Mouse (Mus musculus) hindbrain, embryonic 14.5 days (tissue): ENCODE measurements at regions not wholly inside any gene's neighbourhood (a gene's known extent, or its start where the extent isn't known, plus 50 kb on each side); places are given as distances from the start of the nearest gene placed in this dataset.
A peak's percentile ranks its signal among the peaks of the same experiment; 100 is the strongest.

Experiments
- ATAC-seq: fragments of 200-750 bp; cut with Nextera tagmentation; 2 replicates; pipeline ENCODE4 v1.8.0; 2017; ENCODE audit warnings: moderate number of reproducible peaks, mild to moderate bottlenecking, moderate TSS enrichment, moderate library complexity; ENCODE audit not compliant: low FRiP score
- DNase-seq: peaks from one replicate; pipeline ENCODE4 v3.0.0-alpha.2; 2015; ENCODE audit warnings: low spot score
- H3K27ac ChIP-seq: fragments of 300-500 bp; sonication (generic); 2 replicates; pipeline ENCODE4 v1.5.1; 2014; ENCODE audit warnings: mild to moderate bottlenecking, moderate library complexity
- H3K27me3 ChIP-seq: fragments of 300-500 bp; sonication (generic); 2 replicates; pipeline ENCODE4 v1.6.1; 2014; ENCODE audit warnings: mild to moderate bottlenecking, low read length, mixed read lengths; ENCODE audit not compliant: control insufficient read depth, insufficient read depth
- H3K36me3 ChIP-seq: fragments of 300-500 bp; sonication (generic); replicated peaks from 2 replicates; pipeline ENCODE4 v1.6.1; 2014; ENCODE audit not compliant: control insufficient read depth, insufficient read depth
- H3K4me1 ChIP-seq: fragments of 300-500 bp; sonication (generic); replicated peaks from 2 replicates; pipeline ENCODE4 v1.6.1; 2014; ENCODE audit warnings: antibody characterized with exemption, low read length, mixed read lengths; ENCODE audit not compliant: control insufficient read depth, insufficient read depth
- H3K4me2 ChIP-seq: fragments of 300-500 bp; sonication (generic); replicated peaks from 2 replicates; pipeline ENCODE4 v1.6.1; 2014; ENCODE audit warnings: mild to moderate bottlenecking, moderate library complexity
- H3K4me3 ChIP-seq: fragments of 300-500 bp; sonication (generic); replicated peaks from 2 replicates; pipeline ENCODE4 v1.5.1; 2014; ENCODE audit warnings: mild to moderate bottlenecking, low read length
- H3K9ac ChIP-seq: fragments of 300-500 bp; sonication (generic); 2 replicates; pipeline ENCODE4 v1.6.1; 2014
- H3K9me3 ChIP-seq: fragments of 300-500 bp; sonication (generic); 2 replicates; pipeline ENCODE4 v1.6.1; 2016; ENCODE audit warnings: low read length; ENCODE audit not compliant: control insufficient read depth
- WGBS: fragments of 180-500 bp; shearing (Covaris S2); extraction: QIAGEN DNeasy Blood & Tissue Kit; methylation state at CpG from one replicate; pipeline ENCODE4 v1.1.7; 2014; 5-methylcytosine and 5-hydroxymethylcytosine counted together

DNA sequence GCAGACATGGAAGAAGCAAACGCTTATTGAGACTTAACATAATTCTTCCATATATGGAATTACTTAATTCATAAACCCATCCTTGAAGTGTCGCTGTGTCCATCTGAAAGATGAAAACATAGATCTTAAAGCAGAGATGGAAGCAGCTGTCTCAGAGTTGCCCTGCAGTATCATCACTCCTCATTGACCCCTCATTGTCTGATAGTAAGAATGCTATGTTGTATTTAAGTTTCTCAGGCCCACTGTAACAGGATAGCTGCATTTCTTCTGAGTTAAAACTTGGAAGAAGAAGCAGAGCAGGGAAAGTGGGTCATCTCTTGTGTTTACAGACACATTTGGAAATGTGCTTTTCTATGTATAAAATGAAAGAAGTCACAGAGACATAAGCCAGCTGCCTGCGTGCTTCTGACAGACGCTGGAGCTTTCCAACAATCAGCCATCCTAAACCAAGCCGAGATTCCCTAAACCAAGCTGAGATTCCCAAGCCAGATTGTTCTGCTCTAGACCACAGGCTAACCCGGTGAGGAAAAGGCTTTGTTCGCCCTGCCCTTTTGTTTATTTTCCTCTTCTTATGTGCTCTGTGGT is 440.1 kb upstream of the Klf4 start:
- Histone ChIP-seq H3K4me3 (no peak overlapping the region), H3K27ac (no peak overlapping the region), H3K27me3 (no peaks in the 10 kb centered on the region), H3K4me1 (no peaks in the 10 kb centered on the region), H3K9me3 (no peaks in the 10 kb centered on the region), H3K36me3 (no peaks in the 10 kb centered on the region), H3K4me2 (no peak overlapping the region), H3K9ac (no peak overlapping the region)
- ATAC-seq, result no peak
- DNase-seq, result no peak
- 86% methylated on average over 7 of the region's 7 CpGs for WGBS

GRCm38 (mm10) chr4:55960063-55960462 is 427.8 kb upstream of the Klf4 start:
- WGBS, result 81% methylated on average over 1 of the region's 1 CpGs
- Histone ChIP-seq H3K9me3 (no peaks in the 10 kb centered on the region), H3K27me3 (no peaks in the 10 kb centered on the region), H3K27ac (no peak overlapping the region), H3K4me2 (no peak overlapping the region), H3K36me3 (no peaks in the 10 kb centered on the region), H3K4me3 (no peak overlapping the region), H3K4me1 (no peaks in the 10 kb centered on the region), H3K9ac (no peak overlapping the region)
- no peak for ATAC-seq
- no peak for DNase-seq

DNA sequence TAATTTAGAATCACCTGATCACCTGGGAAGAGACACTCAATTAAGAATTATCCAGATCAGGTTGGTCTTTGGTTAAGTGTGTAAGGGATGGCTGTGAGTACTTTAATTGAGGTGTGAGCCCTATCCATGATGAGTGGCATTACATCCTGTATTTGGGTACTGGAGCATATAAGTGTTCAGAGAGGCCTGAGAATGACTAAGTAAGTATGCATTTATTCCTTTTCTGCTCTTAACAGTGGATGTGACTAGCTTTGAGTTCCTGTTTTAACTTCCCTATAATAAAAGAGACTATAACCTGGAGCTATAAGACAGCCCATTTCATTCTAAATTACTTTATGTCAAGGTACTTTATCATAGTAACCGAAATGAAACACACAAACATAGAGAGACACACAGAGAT is 421.4 kb upstream of the Klf4 start:
- no peak overlapping the region for H3K4me2 ChIP-seq
- no peak overlapping the region for H3K27ac ChIP-seq
- WGBS, result 96% methylated on average over 1 of the region's 1 CpGs
- no peaks in the 10 kb centered on the region for H3K4me1 ChIP-seq
- no peaks in the 10 kb centered on the region for H3K36me3 ChIP-seq
- no peaks in the 10 kb centered on the region for H3K27me3 ChIP-seq
- no peaks in the 10 kb centered on the region for H3K9me3 ChIP-seq
- DNase-seq (no peak), ATAC-seq (no peak)
- H3K4me3 ChIP-seq, result no peak overlapping the region
- no peak overlapping the region for H3K9ac ChIP-seq

GRCm38 (mm10) chr4:55952220-55952619 is 420.0 kb upstream of the Klf4 start:
- H3K4me3 ChIP-seq, result no peak overlapping the region
- WGBS, result 82% methylated on average over 3 of the region's 3 CpGs
- ATAC-seq (no peak), DNase-seq (no peak)
- no peak overlapping the region for H3K4me2 ChIP-seq
- H3K4me1 ChIP-seq, result no peaks in the 10 kb centered on the region
- no peaks in the 10 kb centered on the region for H3K9me3 ChIP-seq
- no peaks in the 10 kb centered on the region for H3K36me3 ChIP-seq
- no peaks in the 10 kb centered on the region for H3K27me3 ChIP-seq
- no peak overlapping the region for H3K9ac ChIP-seq
- no peak overlapping the region for H3K27ac ChIP-seq

GRCm38 (mm10) chr4:55941423-55941822 is 409.2 kb upstream of the Klf4 start:
- Histone ChIP-seq H3K4me3 (no peak overlapping the region), H3K27ac (no peak overlapping the region), H3K4me2 (no peak overlapping the region), H3K27me3 (peaks cover 3% of the 10 kb centered on the region; the same call in 1 of the 2 replicates), H3K9me3 (no peaks in the 10 kb centered on the region), H3K36me3 (no peaks in the 10 kb centered on the region), H3K4me1 (no peaks in the 10 kb centered on the region), H3K9ac (no peak overlapping the region)
- DNase-seq (no peak), ATAC-seq (no peak)
- 53% methylated on average over 1 of the region's 1 CpGs for WGBS

DNA sequence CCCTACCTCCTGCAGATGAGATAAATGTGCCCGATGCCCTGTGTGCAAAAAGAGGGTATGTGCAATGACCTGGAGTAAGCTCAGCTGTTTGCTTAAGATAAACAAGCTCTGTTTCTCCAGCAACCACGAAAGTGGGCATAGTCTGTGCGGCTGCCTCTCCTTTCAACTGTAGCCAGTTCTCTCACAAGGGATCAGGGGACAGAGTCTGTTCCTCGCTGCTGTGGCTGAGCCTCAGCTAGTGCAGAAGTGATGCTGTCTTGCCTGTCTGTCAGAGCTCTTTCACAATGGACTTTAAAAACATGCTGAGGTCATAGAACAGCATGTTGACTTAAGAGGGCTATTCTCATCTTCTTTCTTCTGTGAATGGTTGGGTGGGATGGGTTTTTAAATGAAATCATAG is 406.1 kb upstream of the Klf4 start:
- no peak for ATAC-seq
- WGBS, result 49% methylated on average over 4 of the region's 4 CpGs
- H3K4me3 ChIP-seq, result no peak overlapping the region
- no peak for DNase-seq
- peaks cover 3% of the 10 kb centered on the region; the same call in 1 of the 2 replicates for H3K27me3 ChIP-seq
- no peak overlapping the region for H3K9ac ChIP-seq
- no peaks in the 10 kb centered on the region for H3K9me3 ChIP-seq
- H3K27ac ChIP-seq, result no peak overlapping the region
- H3K4me1 ChIP-seq, result no peaks in the 10 kb centered on the region
- no peaks in the 10 kb centered on the region for H3K36me3 ChIP-seq
- H3K4me2 ChIP-seq, result no peak overlapping the region

GRCm38 (mm10) chr4:55937833-55938232 is 405.6 kb upstream of the Klf4 start:
- Histone ChIP-seq H3K9ac (no peak overlapping the region), H3K36me3 (no peaks in the 10 kb centered on the region), H3K27me3 (peaks cover 3% of the 10 kb centered on the region; the same call in 1 of the 2 replicates), H3K4me1 (no peaks in the 10 kb centered on the region), H3K4me3 (no peak overlapping the region), H3K4me2 (no peak overlapping the region), H3K27ac (no peak overlapping the region), H3K9me3 (no peaks in the 10 kb centered on the region)
- DNase-seq (no peak), ATAC-seq (no peak)
- 90% methylated on average over 1 of the region's 1 CpGs for WGBS

GRCm38 (mm10) chr4:55929141-55929782 is 397.0 kb upstream of the Klf4 start:
- Histone ChIP-seq H3K9ac (no peak overlapping the region), H3K27me3 (no peaks in the 10 kb centered on the region), H3K9me3 (no peaks in the 10 kb centered on the region), H3K4me1 (peaks cover 16% of the 10 kb centered on the region), H3K36me3 (no peaks in the 10 kb centered on the region), H3K4me2 (peak overlapping the region; percentile 42), H3K4me3 (no peak overlapping the region), H3K27ac (peak overlapping the region; percentile 53)
- ATAC-seq (peak; percentile 88), DNase-seq (peak; percentile 61)
- WGBS, result 28% methylated on average over 11 of the region's 11 CpGs

- H3K4me3 ChIP-seq, result no peak overlapping the region
- 48% methylated on average over 11 of the region's 11 CpGs for WGBS
- H3K27ac ChIP-seq, result peak overlapping the region; percentile 53
- no peaks in the 10 kb centered on the region for H3K36me3 ChIP-seq
- peak; percentile 43 for DNase-seq
- H3K9ac ChIP-seq, result no peak overlapping the region
- no peaks in the 10 kb centered on the region for H3K27me3 ChIP-seq
- peak; percentile 51; the same call in 1 of the 2 replicates for ATAC-seq
- H3K4me1 ChIP-seq, result peaks cover 16% of the 10 kb centered on the region
- no peaks in the 10 kb centered on the region for H3K9me3 ChIP-seq
- peak overlapping the region; percentile 42 for H3K4me2 ChIP-seq
Observed at GRCm38 (mm10) chr4:55928670-55929069, 396.4 kb upstream of the Klf4 start.
